8 mouse cellular contexts compared by ENCODE assay signal in genomic region chr15:84714730-84715129, GRCm38 (mm10). TPM values are rescaled to one million over a fixed set of nuclear protein-coding genes. Genes with fewer than 3 reads are reported as not detected.
A peak's percentile ranks its signal among the peaks of the same experiment; 100 is the strongest.
DNase-seq lines count a peak whose midpoint lies in the region; ATAC-seq lines count a peak whose summit lies in the region.

No protein-coding gene starts in this region.

- no peaks in the 10 kb centered on the region for H3K9me3 ChIP-seq in megakaryocyte, embryonic 14.5 days

- peaks cover 19% of the 10 kb centered on the region for H3K4me1 ChIP-seq in megakaryocyte, embryonic 14.5 days

- H3K27me3 ChIP-seq in megakaryocyte, embryonic 14.5 days (replicated peaks) = peaks cover 65% of the 10 kb centered on the region

- ATAC-seq in megakaryocyte, adult 5-6 weeks (ENCODE audit: poor library complexity, severe bottlenecking) = no peak
- no peak for ATAC-seq in monocyte, adult 5-6 weeks (replicated peaks; ENCODE audit: insufficient number of reproducible peaks, low FRiP score, low TSS enrichment, poor library complexity, severe bottlenecking)

- H3K36me3 ChIP-seq in megakaryocyte, embryonic 14.5 days (replicated peaks; ENCODE audit: low read length) = no peaks in the 10 kb centered on the region

- peak; percentile 85 for DNase-seq in embryo, embryonic 10.5 days (ENCODE audit: low spot score)
- DNase-seq in heart, adult 18-20 months = peak; percentile 88 to 96
- DNase-seq in kidney, adult 11 months = peak; percentile 83
- peak; percentile 88 to 93 for DNase-seq in lung, adult 18-20 months
- peak; percentile 73 for DNase-seq in ovary, adult 18-20 months (ENCODE audit: low spot score)

- H3K4me3 ChIP-seq in megakaryocyte, embryonic 14.5 days (replicated peaks) = peak overlapping the region; percentile 84

RNA-seq across cellular contexts. Expression of gene Arhgap8, which starts 5.1 kb away (rescaled TPM):
- polyA plus RNA-seq in megakaryocyte, embryonic 14.5 days (2012; ENCODE audit: insufficient read depth, low replicate concordance) = 0.91 TPM in 1 of 2 replicates, not detected in the other
- total RNA-seq in megakaryocyte, adult 5-6 weeks (2015) = not detected in 2 replicates
- not detected in 2 replicates for total RNA-seq in megakaryocyte, adult 5-6 weeks (2017)
- total RNA-seq in heart, adult 18-20 months (2021) = 1 to 10 TPM; 1.4 TPM
- not detected in 3 replicates for total RNA-seq in monocyte, adult 5-6 weeks (2017)

RNA-seq across cellular contexts. Expression of gene Prr5, which starts 45.3 kb away (rescaled TPM):
- 6.3 and 8.8 TPM in 2 replicates for polyA plus RNA-seq in megakaryocyte, embryonic 14.5 days (2012; ENCODE audit: insufficient read depth, low replicate concordance)
- 5.6 and 6.4 TPM in 2 replicates for total RNA-seq in megakaryocyte, adult 5-6 weeks (2015)
- 4.4 and 5.4 TPM in 2 replicates for total RNA-seq in megakaryocyte, adult 5-6 weeks (2017)
- 1 to 10 TPM; 4.3 to 6.2 TPM for total RNA-seq in heart, adult 18-20 months (2021)
- total RNA-seq in monocyte, adult 5-6 weeks (2017) = 2.6 to 9.9 TPM (median 3.7 TPM) in 3 replicates
